Comparison of ENCODE assay signal across 10 mouse cellular contexts in the genomic region with DNA sequence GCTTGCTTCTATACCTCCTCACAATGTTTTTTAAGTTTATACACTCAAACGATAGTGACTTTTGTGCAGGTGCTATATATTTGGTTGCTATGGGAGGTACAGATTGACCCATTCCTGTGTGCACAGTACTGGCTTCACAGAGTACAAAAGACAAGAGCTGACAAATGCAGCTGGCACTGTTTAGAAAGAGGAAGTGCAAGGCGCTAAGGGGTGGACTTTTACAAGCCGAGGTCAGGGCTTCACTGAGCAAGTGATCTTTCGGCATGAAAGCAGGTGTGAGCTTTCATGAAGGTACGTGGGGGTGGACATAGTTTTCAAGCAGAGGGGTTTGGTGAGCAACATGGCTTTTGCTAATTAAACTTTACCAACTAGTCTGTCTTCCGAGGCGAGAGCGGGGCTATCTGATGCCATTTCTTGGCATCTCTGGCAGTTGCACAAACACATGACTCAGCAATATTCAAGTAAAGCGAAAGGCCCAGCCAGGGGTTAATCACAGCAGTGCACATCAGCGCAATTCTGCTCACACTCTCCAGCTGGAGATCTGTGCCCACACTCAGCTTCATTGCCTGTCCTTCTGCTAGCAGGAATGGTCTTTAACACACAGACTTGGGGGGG. TPM values are rescaled to one million over a fixed set of nuclear protein-coding genes. Genes with fewer than 3 reads are reported as not detected.
DNase-seq lines count a peak whose midpoint lies in the region; ATAC-seq lines count a peak whose summit lies in the region.
"Had no signal": no experiment of that assay in that cellular context is flagged by ENCODE, and none has a peak within 500 bp of the region (broad histone marks: within the 10 kb centered on the region; RNA-seq: fewer than 3 reads in every experiment).

No protein-coding gene starts in this region.

- H3K9ac ChIP-seq in heart, embryonic 13.5 days: 0 out of 2 replicates have a peak overlapping the region, but pooled peaks have one; percentile 19
- H3K9ac ChIP-seq: lung, embryonic 15.5 days had no signal

- no peak for ATAC-seq in heart, embryonic 13.5 days (ENCODE audit: extremely low read depth, insufficient number of reproducible peaks, low FRiP score, low TSS enrichment)
- peak; percentile 79 for ATAC-seq in neutrophil, adult 5-6 weeks (ENCODE audit: extremely low read depth, insufficient number of reproducible peaks, low FRiP score, poor library complexity, severe bottlenecking)

- peak overlapping the region; percentile 19; the same call in 1 of the 2 replicates for H3K4me2 ChIP-seq in heart, embryonic 13.5 days
- H3K4me2 ChIP-seq: lung, embryonic 15.5 days had no signal

- peaks cover 13% of the 10 kb centered on the region for H3K4me1 ChIP-seq in heart, embryonic 13.5 days
- peaks cover 18% of the 10 kb centered on the region for H3K4me1 ChIP-seq in limb, embryonic 10.5 days
- H3K4me1 ChIP-seq: lung, embryonic 15.5 days had no signal

- H3K36me3 ChIP-seq in heart, embryonic 13.5 days: no peaks in the 10 kb centered on the region
- H3K36me3 ChIP-seq in limb, embryonic 10.5 days: no peaks in the 10 kb centered on the region
- H3K36me3 ChIP-seq: lung, embryonic 15.5 days had no signal

- no peak overlapping the region for H3K27ac ChIP-seq in heart, embryonic 13.5 days (replicated peaks)
- H3K27ac ChIP-seq in limb, embryonic 10.5 days: no peak overlapping the region
- H3K27ac ChIP-seq: lung, embryonic 15.5 days had no signal

- no peak overlapping the region for H3K4me3 ChIP-seq in heart, embryonic 13.5 days
- H3K4me3 ChIP-seq in limb, embryonic 10.5 days: no peak overlapping the region
- H3K4me3 ChIP-seq: erythroblast, embryonic 14.5 days; lung, embryonic 15.5 days had no signal

- H3K27me3 ChIP-seq in heart, embryonic 13.5 days (replicated peaks): 0 out of 2 replicates have a peak, but pooled peaks cover 1% of the 10 kb centered on the region
- H3K27me3 ChIP-seq in limb, embryonic 10.5 days (ENCODE audit: low read depth, poor library complexity, severe bottlenecking): peaks cover 9% of the 10 kb centered on the region
- H3K27me3 ChIP-seq: lung, embryonic 15.5 days had no signal

- 37% methylated on average over 10 of the region's 10 CpGs for WGBS in heart, embryonic 13.5 days
- WGBS in limb, embryonic 10.5 days: 33% methylated on average over 10 of the region's 10 CpGs

- H3K9me3 ChIP-seq in heart, embryonic 13.5 days: no peaks in the 10 kb centered on the region
- no peaks in the 10 kb centered on the region for H3K9me3 ChIP-seq in limb, embryonic 10.5 days (replicated peaks)
- H3K9me3 ChIP-seq: lung, embryonic 15.5 days had no signal

- intact Hi-C loops in heart, postnatal 25 days (cut with DNase I): no loop called here

- DNase-seq in heart, postnatal 25 days (ENCODE audit: low spot score): no peak
- DNase-seq in MN1 (ENCODE audit: low spot score): peak; percentile 50
- DNase-seq in limb, embryonic 10.5 days (ENCODE audit: low spot score): peak; percentile 37
- no peak for DNase-seq in frontal cortex, postnatal 36 days (ENCODE audit: low spot score in 2 of 2)
- no peak for DNase-seq in cerebellum, adult 8-10 months
- DNase-seq in frontal cortex, postnatal 10 days (ENCODE audit: low spot score in 2 of 2): no peak

RNA-seq across cellular contexts. Expression of a gene that starts 10.0 kb away (rescaled TPM):
- polyA plus RNA-seq in heart, embryonic 13.5 days (2015; fragmentation: Nextera tagmentation; extraction: Ambion mirVana): 6.2 and 6.3 TPM in 2 replicates
- 10 to 100 TPM in 1 of 2 experiments, 1 to 10 TPM in 1; 3.4 to 23.9 TPM for total RNA-seq in heart, postnatal 25 days (2021)
- polyA plus RNA-seq in limb, embryonic 10.5 days (2016; fragmentation: Nextera tagmentation; extraction: Ambion mirVana): 8.0 and 9.6 TPM in 2 replicates
- total RNA-seq in neutrophil, adult 5-6 weeks (2017): 21.6 and 22.7 TPM in 2 replicates

Comparison
In these comparisons a context has a peak if more than half of its experiments do, and no peak if none do; other contexts are left out.
1. DNase-seq: peak in MN1 (single experiment) and limb, embryonic 10.5 days (single experiment); none in heart, postnatal 25 days (single experiment), frontal cortex, postnatal 36 days (0 of 2), cerebellum, adult 8-10 months (single experiment) and frontal cortex, postnatal 10 days (0 of 2).